Mouse (Mus musculus) stomach, postnatal 0 days (tissue): ENCODE measurements around the gene Patj. TPM values are rescaled to one million over a fixed set of nuclear protein-coding genes. Genes with fewer than 3 reads are reported as not detected.
"Not testable (repeated sequence)": the region's sequence is repeated elsewhere in the genome, so short reads cannot be mapped to it uniquely, and the experiment has no call there.

Experiments used
- ATAC-seq: fragments of 200-750 bp; cut with Nextera tagmentation; 2 replicates; pipeline ENCODE4 v1.8.0; 2017; ENCODE audit not compliant: low FRiP score, low TSS enrichment
- DNase-seq: peaks from one replicate; pipeline ENCODE4 v3.0.0-alpha.2; 2016; ENCODE audit warnings: low spot score
- H3K27ac ChIP-seq: fragments of 300-500 bp; sonication (generic); replicated peaks from 2 replicates; pipeline ENCODE4 v1.5.1; 2014; ENCODE audit warnings: mild to moderate bottlenecking, control low read depth
- H3K27me3 ChIP-seq: fragments of 300-500 bp; sonication (generic); 2 replicates; pipeline ENCODE4 v1.6.1; 2014; ENCODE audit warnings: low read length; ENCODE audit not compliant: control insufficient read depth, insufficient read depth
- H3K36me3 ChIP-seq: fragments of 300-500 bp; sonication (generic); 2 replicates; pipeline ENCODE4 v1.6.1; 2014; ENCODE audit warnings: low read length, mixed read lengths; ENCODE audit not compliant: control insufficient read depth, insufficient read depth
- H3K4me1 ChIP-seq: fragments of 300-500 bp; sonication (generic); replicated peaks from 2 replicates; pipeline ENCODE4 v1.6.1; 2014; ENCODE audit warnings: antibody characterized with exemption; ENCODE audit not compliant: control insufficient read depth, insufficient read depth
- H3K4me2 ChIP-seq: fragments of 300-500 bp; sonication (generic); replicated peaks from 2 replicates; pipeline ENCODE4 v1.6.1; 2014; ENCODE audit warnings: low read depth, mild to moderate bottlenecking, control low read depth, moderate library complexity
- H3K4me3 ChIP-seq: fragments of 300-500 bp; sonication (generic); 2 replicates; pipeline ENCODE4 v1.5.1; 2014; ENCODE audit warnings: low read depth, low read length, control low read depth
- H3K9ac ChIP-seq: fragments of 300-500 bp; sonication (generic); 2 replicates; pipeline ENCODE4 v1.6.1; 2014; ENCODE audit warnings: mild to moderate bottlenecking, low read length, control low read depth, mixed read lengths
- H3K9me3 ChIP-seq: fragments of 300-500 bp; sonication (generic); 2 replicates; pipeline ENCODE4 v1.6.1; 2016; ENCODE audit warnings: low read length; ENCODE audit not compliant: control insufficient read depth
- CTCF ChIP-seq: IDR thresholded peaks from 2 replicates; pipeline ENCODE4 v1.5.1; 2016; ENCODE audit warnings: antibody characterized with exemption, low read depth, mild to moderate bottlenecking, moderate library complexity
- EP300 ChIP-seq: optimal IDR thresholded peaks from 2 replicates; pipeline ENCODE3; 2016; ENCODE audit warnings: antibody characterized with exemption
- WGBS: fragments of 180-500 bp; shearing (Covaris S2); extraction: QIAGEN DNeasy Blood & Tissue Kit; methylation state at CpG from one replicate; pipeline ENCODE4 v1.1.7; 2014; 5-methylcytosine and 5-hydroxymethylcytosine counted together
- polyA plus RNA-seq: library from polyadenylated mRNA; unstranded; fragments of >200 nt; fragmentation: Nextera tagmentation; extraction: Ambion mirVana; gene quantifications from 2 replicates; pipeline ENCODE4 v1.2.1, GENCODE M21; 2015

Gene Patj
- polyA plus RNA-seq, 1 experiment from 2014 or later = 6.2 TPM

DNA sequence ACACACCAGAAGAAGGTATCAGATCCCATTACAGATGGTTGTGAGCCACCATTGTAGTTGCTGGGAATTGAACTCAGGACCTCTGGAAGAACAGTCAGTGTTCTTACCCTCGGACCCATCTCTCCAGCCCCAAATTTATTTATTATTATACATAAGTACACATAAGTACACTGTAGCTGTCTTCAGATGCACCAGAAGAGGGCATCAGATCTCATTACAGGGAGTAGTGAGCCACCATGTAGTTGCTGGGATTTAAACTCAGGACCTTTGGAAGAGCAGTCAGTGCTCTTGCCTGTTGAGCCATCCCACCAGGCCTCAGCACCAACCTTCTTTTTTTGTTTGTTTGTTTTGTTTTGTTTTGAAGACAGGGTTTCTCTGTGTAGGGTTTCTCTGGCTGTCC lies 329.1 kb downstream of the Patj start:
- H3K9me3 ChIP-seq, ATAC-seq, H3K4me2 ChIP-seq, DNase-seq, H3K27me3 ChIP-seq, H3K9ac ChIP-seq, H3K4me1 ChIP-seq, H3K4me3 ChIP-seq, H3K27ac ChIP-seq, H3K36me3 ChIP-seq: not testable (repeated sequence)
- 0 out of 2 replicates have a peak, but pooled peaks have one; percentile 5 for TF ChIP-seq CTCF
- WGBS = 85% methylated on average over 1 of the region's 1 CpGs

DNA sequence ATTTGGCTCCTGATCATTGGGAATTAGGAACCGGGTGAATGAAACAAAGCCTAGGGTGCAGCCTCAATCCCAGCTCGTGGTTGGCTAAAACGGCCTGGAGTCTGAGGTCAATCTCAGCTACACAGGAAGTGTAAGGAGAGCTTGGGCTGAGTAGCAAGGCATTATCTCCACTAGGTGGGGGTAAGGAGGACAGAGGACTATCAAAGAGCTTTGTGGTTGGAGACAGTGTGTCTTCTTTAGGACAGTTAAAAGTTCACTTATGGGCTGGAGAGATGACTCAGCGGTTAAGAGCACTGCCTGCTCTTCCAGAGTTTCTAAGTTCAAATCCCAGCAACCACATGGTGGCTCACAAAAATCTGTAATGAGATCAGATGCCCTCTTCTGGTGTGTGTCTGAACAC lies 329.9 kb downstream of the Patj start:
- no peak overlapping the region for H3K9ac ChIP-seq
- no peak for ATAC-seq
- H3K27me3 ChIP-seq = no peaks in the 10 kb centered on the region
- H3K4me3 ChIP-seq = no peak overlapping the region
- DNase-seq = no peak
- H3K4me1 ChIP-seq = no peaks in the 10 kb centered on the region
- H3K9me3 ChIP-seq = no peaks in the 10 kb centered on the region
- 48% methylated on average over 4 of the region's 4 CpGs for WGBS
- no peaks in the 10 kb centered on the region for H3K36me3 ChIP-seq
- no peak overlapping the region for H3K27ac ChIP-seq
- TF ChIP-seq CTCF (peak; percentile 60), EP300 (no peak)
- no peak overlapping the region for H3K4me2 ChIP-seq

DNA sequence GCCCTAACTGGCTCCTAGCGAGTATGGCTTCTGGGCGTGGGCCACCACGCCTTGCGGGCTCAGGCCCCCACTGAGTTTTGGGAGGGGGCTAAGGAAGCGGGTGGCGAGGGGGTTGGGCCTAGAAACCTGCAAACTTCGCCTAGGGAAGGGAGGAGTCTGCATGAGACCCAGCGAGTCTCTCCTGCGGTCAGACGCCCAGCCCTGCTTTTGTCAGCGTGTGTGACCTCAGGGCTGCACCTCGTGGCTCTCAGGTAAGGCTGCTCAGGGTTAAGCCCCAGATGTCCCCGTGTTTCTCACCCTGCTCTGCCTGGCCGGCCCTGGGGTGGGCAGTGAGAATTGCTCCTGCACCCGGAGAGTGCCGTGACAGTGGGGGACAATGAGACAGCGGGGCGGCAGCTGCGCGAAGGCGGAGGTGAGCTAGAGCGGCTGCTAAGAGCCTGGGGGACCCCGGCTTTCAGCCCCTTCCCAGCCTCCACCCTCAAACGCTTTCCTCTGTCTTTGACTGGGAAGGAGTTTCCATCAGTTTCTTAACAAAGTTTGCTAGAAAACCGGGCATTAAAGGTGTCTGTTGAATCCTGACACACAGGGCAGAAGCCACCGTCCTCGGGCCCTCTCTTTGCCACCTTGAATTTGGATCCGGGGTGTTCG lies 331.1 kb downstream of the Patj start, which contains the start of gene L1td1:
Gene L1td1 (plus strand): TSS at position 145 of the 648 bp plus-strand sequence.
- ATAC-seq (no peak; the same call in 1 of the 2 replicates), DNase-seq (peak; percentile 23)
- H3K4me1 ChIP-seq = no peaks in the 10 kb centered on the region
- H3K27me3 ChIP-seq = no peaks in the 10 kb centered on the region
- no peaks in the 10 kb centered on the region for H3K36me3 ChIP-seq
- H3K4me2 ChIP-seq = peak within 1 kb of the TSS; percentile 47
- TF ChIP-seq EP300 = no peak
- TF ChIP-seq CTCF = no peak
- 24% methylated on average over 29 of the region's 29 CpGs for WGBS
- no peaks in the 10 kb centered on the region for H3K9me3 ChIP-seq
- H3K4me3 ChIP-seq = peak within 1 kb of the TSS; percentile 15; the same call in 1 of the 2 replicates
- no peak within 1 kb of the TSS for H3K27ac ChIP-seq
- no peak within 1 kb of the TSS for H3K9ac ChIP-seq

DNA sequence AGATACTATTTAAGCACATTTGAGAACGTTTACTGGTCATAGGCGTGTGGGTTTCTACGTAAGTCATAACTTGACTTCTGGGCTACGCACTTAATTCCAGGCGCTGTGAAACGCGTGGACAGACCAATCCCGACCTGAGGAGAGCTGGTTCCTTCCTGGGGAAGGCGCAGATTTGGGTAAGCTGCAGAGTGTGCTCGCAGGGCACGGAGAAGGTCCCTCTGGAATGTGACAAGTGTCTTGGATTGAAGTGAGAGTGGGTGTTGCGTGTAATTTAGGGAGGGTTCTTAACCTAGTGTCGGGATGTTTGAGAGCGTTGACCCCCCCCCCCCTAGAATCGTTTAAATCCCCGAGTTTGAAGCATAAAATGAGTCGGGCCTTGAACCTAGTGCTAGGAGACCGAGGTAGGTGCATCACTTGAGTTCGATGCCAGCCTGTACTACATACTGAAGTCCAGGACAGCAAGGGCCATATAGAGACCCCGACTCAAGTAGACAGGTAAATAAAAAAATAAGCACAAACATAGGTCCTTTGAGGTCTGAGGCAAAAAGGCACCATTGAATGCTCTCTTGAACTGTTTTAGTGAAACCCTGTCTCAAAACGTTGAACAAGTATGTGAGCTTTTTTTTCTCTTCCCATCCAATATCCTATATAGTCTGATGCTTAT lies 331.8 kb downstream of the Patj start:
- ATAC-seq (no peak), DNase-seq (no peak)
- Histone ChIP-seq H3K4me1 (no peaks in the 10 kb centered on the region), H3K9me3 (no peaks in the 10 kb centered on the region), H3K36me3 (no peaks in the 10 kb centered on the region), H3K4me3 (no peak overlapping the region), H3K27ac (no peak overlapping the region), H3K27me3 (no peaks in the 10 kb centered on the region), H3K9ac (no peak overlapping the region), H3K4me2 (peak overlapping the region; percentile 47)
- TF ChIP-seq CTCF = no peak
- TF ChIP-seq EP300 = no peak
- WGBS = 14% methylated on average over 21 of the region's 21 CpGs

DNA sequence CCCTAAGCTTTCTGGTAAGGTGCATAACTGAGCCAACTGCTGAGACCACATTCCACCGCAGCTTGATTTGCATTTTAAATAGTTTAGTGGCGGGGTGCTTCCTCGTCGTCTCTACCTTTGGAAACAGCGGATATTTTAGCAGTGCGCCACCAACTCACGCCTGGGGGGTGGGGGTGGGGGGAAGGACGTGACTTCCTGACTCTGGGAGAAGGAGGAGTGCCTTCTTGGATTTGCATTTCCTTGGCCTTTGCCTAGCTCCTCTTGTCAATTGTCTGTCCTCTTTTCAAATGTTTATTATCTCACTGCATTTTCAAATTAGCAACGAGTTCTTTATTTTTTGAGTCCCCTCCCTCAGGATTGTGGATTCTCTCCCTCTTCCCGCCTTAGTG lies 332.4 kb downstream of the Patj start:
- H3K27ac ChIP-seq = no peak overlapping the region
- H3K27me3 ChIP-seq = no peaks in the 10 kb centered on the region
- 9% methylated on average over 10 of the region's 10 CpGs for WGBS
- H3K4me2 ChIP-seq = peak overlapping the region; percentile 32
- no peaks in the 10 kb centered on the region for H3K36me3 ChIP-seq
- DNase-seq (no peak), ATAC-seq (no peak)
- H3K4me1 ChIP-seq = no peaks in the 10 kb centered on the region
- H3K9me3 ChIP-seq = no peaks in the 10 kb centered on the region
- peak overlapping the region; percentile 6; the same call in 1 of the 2 replicates for H3K4me3 ChIP-seq
- TF ChIP-seq CTCF = no peak
- TF ChIP-seq EP300 = no peak
- H3K9ac ChIP-seq = no peak overlapping the region; the same call in 1 of the 2 replicates

DNA sequence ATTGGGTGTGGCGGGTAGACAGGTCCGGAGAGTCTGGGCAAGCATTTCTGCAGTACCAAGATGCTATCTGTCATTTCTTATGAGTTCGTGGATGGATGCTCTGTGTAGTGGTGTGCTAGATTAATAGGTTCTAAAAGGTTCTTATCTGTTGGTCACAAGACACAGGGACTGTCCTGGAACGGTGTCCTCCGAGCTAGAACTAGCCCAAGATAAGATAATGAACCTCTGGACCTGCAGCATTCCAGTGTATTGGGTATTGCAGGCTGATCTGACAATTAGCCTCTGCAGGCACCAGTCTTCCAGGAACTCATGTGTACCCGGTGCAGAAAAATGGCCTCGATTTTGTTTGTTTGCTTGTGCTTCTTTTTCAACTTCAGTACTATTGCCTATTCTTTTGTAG lies 333.1 kb downstream of the Patj start:
- H3K4me1 ChIP-seq = no peaks in the 10 kb centered on the region
- no peak for DNase-seq
- no peaks in the 10 kb centered on the region for H3K27me3 ChIP-seq
- ATAC-seq = no peak
- no peaks in the 10 kb centered on the region for H3K36me3 ChIP-seq
- no peaks in the 10 kb centered on the region for H3K9me3 ChIP-seq
- no peak overlapping the region for H3K9ac ChIP-seq
- no peak overlapping the region for H3K4me3 ChIP-seq
- no peak overlapping the region for H3K4me2 ChIP-seq
- no peak for TF ChIP-seq EP300
- no peak for TF ChIP-seq CTCF
- 60% methylated on average over 7 of the region's 7 CpGs for WGBS
- no peak overlapping the region for H3K27ac ChIP-seq
